Mouse (Mus musculus): ENCODE results near the gene Klhl28.

DNA sequence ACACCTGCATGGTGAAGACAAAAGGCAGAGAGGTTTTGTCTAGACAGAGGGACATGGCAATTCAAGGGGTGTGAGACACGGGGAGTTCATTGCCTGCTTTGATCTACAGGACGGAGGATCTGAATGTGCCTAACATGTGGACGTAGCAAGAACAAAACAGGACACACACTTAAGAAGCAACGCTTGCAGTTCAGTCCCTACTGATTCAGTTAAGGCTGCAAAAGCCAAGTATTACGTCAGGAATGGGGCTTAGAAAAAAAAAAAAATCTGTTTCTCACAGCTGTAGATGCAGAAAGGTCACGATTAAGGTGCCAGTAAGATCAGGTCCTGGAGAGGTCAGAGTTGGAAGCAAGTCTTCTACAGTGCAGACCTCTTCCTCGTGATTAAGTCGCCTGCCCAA lies 62.1 kb downstream of the Klhl28 start:
- TF ChIP-seq CTCF (IDR thresholded peaks at IDR 0.05; ENCODE audit: insufficient read depth, low read depth, low read length), result no peak
- TF ChIP-seq POLR2A (IDR thresholded peaks at IDR 0.05; ENCODE audit: insufficient read depth, low read depth, low read length), result no peak
